Mouse (Mus musculus) embryonic facial prominence, embryonic 14.5 days (tissue): Measurements from ENCODE around the gene Acbd5. TPM values are rescaled to one million over a fixed set of nuclear protein-coding genes. Genes with fewer than 3 reads are reported as not detected.
A peak's percentile ranks its signal among the peaks of the same experiment; 100 is the strongest.
"Not testable (repeated sequence)": the region's sequence is repeated elsewhere in the genome, so short reads cannot be mapped to it uniquely, and the experiment has no call there.

Experiments
- ATAC-seq: fragments of 200-750 bp; cut with Nextera tagmentation; 2 replicates; pipeline ENCODE4 v1.8.0; 2017; ENCODE audit warnings: low read depth, moderate number of reproducible peaks, moderate TSS enrichment
- DNase-seq: peaks from one replicate; pipeline ENCODE4 v3.0.0-alpha.2; 2015; ENCODE audit warnings: low spot score
- H3K27ac ChIP-seq: fragments of 300-500 bp; sonication (generic); replicated peaks from 2 replicates; pipeline ENCODE4 v1.5.1; 2014; ENCODE audit warnings: low read depth, mild to moderate bottlenecking, low read length, moderate library complexity
- H3K27me3 ChIP-seq: fragments of 300-500 bp; sonication (generic); replicated peaks from 2 replicates; pipeline ENCODE4 v1.6.1; 2014; ENCODE audit warnings: low read length; ENCODE audit not compliant: control insufficient read depth, insufficient read depth
- H3K36me3 ChIP-seq: fragments of 300-500 bp; sonication (generic); 2 replicates; pipeline ENCODE4 v1.6.1; 2014; ENCODE audit warnings: low read length, mixed read lengths; ENCODE audit not compliant: control insufficient read depth, insufficient read depth
- H3K4me1 ChIP-seq: fragments of 300-500 bp; sonication (generic); 2 replicates; pipeline ENCODE4 v1.6.1; 2014; ENCODE audit warnings: antibody characterized with exemption, low read length; ENCODE audit not compliant: control insufficient read depth, insufficient read depth
- H3K4me2 ChIP-seq: fragments of 300-500 bp; sonication (generic); 2 replicates; pipeline ENCODE4 v1.6.1; 2014; ENCODE audit warnings: low read depth, mild to moderate bottlenecking, low read length, moderate library complexity, mixed read lengths
- H3K4me3 ChIP-seq: fragments of 300-500 bp; sonication (generic); 2 replicates; pipeline ENCODE4 v1.5.1; 2014; ENCODE audit warnings: low read depth, mild to moderate bottlenecking, low read length
- H3K9ac ChIP-seq: fragments of 300-500 bp; sonication (generic); 2 replicates; pipeline ENCODE4 v1.6.1; 2014; ENCODE audit warnings: low read depth, mild to moderate bottlenecking, low read length, moderate library complexity, mixed read lengths
- H3K9me3 ChIP-seq: fragments of 300-500 bp; sonication (generic); 2 replicates; pipeline ENCODE4 v1.6.1; 2016; ENCODE audit warnings: low read length; ENCODE audit not compliant: control insufficient read depth
- WGBS: fragments of 180-500 bp; shearing (Covaris S2); extraction: QIAGEN DNeasy Blood & Tissue Kit; methylation state at CpG from one replicate; pipeline ENCODE4 v1.1.7; 2014; 5-methylcytosine and 5-hydroxymethylcytosine counted together
- polyA plus RNA-seq: library from polyadenylated mRNA; unstranded; fragments of >200 nt; fragmentation: Nextera tagmentation; extraction: Ambion mirVana; gene quantifications from 2 replicates; pipeline ENCODE4 v1.2.1, GENCODE M21; 2014

Gene Acbd5
- polyA plus RNA-seq, 1 experiment from 2014 or later = 27.1 TPM

DNA sequence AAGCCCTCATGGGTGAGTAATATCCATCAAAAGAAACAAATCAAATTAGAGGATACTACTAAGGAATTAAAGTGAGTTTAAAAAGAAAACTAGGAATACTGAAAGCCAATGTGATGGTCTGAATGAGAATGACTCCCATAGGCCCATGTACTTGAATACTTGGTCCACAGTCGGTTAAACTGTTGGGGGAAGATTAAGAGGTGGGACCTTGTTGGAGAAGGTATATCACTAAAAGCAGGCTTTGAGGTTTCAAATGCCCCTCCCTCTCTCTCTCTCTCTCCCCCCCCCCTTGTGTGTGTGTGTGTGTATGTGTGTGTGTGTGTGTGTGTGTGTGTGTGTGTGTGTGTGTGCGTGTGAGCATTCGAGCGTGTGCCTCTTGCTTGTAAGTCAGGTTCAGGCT, 37.3 kb upstream of the Acbd5 start:
- ATAC-seq (no peak), DNase-seq (no peak)
- 89% methylated on average over 1 of the region's 4 CpGs for WGBS
- H3K4me2 ChIP-seq = no peak overlapping the region
- no peak overlapping the region for H3K9ac ChIP-seq
- H3K9me3 ChIP-seq = no peaks in the 10 kb centered on the region
- H3K36me3 ChIP-seq = 0 out of 2 replicates have a peak, but pooled peaks cover 5% of the 10 kb centered on the region
- no peaks in the 10 kb centered on the region for H3K4me1 ChIP-seq
- no peak overlapping the region for H3K27ac ChIP-seq
- H3K27me3 ChIP-seq = no peaks in the 10 kb centered on the region
- no peak overlapping the region for H3K4me3 ChIP-seq

DNA sequence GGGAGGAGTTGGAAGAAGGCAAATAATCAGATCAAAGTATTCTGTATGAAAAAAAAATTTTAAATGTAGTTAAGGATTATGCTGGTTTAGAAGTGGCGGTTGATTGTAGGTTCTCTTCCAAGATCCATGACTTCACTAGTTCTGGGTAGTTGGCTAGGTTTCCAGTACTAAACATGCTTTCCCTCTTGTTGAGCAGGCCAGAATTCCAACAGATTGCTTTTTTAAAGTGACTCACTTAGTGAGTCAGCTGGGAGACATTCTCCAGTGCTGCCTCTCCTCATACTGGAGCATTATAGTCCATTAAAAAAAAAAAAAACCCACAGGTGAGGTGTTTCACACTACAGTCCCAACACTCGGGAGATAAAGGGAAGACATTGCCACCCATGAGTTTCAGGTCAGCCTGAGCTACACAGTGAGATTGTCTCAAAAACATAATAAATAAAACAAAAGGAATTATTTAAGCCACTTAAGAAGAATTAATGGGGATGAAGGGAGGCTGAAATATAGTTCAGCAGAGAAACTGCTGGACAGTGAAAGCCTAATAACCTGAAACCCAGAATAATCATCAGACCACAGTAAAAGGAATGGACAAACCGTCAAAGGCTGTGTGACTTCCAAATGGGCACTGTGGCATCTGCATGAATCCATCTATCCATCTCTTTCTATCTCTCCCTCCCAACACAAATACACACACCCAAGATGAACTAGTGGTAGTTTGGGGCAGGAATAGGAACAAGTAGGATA, 33.1 kb upstream of the Acbd5 start:
- H3K4me3 ChIP-seq = no peak overlapping the region
- 0 out of 2 replicates have a peak, but pooled peaks cover 2% of the 10 kb centered on the region for H3K36me3 ChIP-seq
- WGBS = 86% methylated on average over 3 of the region's 3 CpGs
- H3K9me3 ChIP-seq = no peaks in the 10 kb centered on the region
- no peak overlapping the region for H3K9ac ChIP-seq
- H3K27ac ChIP-seq = no peak overlapping the region
- no peak for ATAC-seq
- H3K27me3 ChIP-seq = no peaks in the 10 kb centered on the region
- H3K4me2 ChIP-seq = no peak overlapping the region
- peaks cover 8% of the 10 kb centered on the region; the same call in 1 of the 2 replicates for H3K4me1 ChIP-seq
- DNase-seq = no peak

DNA sequence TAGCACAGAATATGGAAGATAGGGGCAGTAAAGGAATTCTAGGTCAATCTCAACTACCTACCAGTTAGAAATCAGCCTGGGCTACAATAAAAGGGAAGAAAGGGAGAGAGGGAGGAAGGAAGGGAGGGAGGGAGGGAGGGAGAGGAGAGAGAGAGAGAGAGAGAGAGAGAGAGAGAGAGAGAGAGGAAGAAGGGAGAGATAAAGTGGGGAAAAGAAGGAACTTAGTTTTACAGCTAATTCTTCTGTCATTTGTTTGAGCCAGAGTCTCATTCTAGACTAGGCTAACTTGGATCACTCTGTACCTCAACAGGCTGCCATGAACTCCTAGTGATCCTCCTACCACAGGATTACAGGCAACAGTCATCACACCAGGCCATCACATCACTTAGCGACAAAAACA, 32.5 kb upstream of the Acbd5 start:
- no peak for ATAC-seq
- WGBS = 93% methylated on average over 1 of the region's 1 CpGs

DNA sequence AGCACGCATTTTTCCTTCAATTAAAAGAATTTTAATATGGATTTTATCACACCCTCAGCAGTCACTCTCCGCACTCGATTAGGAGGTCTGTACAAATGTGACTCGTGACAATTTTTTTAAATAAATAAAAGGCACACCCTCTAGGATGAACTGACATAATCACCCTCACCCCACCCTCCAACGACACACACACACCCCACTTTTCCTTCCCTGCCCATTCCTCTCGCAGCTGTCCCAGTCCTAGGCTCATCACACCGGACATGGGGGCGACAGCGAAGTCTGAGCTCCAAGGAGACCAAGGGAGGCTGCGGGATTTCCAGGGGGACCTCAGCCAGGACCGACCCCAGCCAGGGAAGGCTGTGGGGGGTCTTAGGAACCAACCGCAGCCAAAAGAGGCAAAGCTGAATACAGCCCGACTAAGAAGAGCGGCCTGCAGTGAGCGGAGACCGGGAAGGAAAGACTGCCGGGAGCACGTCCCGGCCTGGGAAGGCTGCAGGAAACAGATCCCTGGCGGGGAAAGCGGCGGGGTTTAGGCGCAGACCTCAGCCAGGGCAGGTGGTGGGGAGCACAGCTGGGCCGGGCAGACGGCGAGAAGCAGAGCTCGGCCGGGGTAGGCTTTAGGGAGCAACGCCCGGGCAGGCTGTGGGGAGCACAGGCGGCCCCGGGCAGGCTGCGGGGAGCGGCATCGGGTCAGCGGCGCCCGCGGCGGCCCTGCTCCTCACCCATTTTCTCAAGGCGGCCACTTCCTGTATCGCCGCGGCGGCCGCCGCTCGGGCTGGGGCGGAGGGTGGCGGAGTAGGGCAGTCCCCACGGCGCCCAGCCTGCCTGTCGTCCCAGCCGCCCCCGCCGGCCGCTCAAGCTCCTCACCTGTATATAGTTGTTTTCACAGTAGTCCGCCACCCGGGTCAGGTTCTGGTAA, 28.6 kb upstream of the Acbd5 start:
- Histone ChIP-seq H3K27ac (peak overlapping the region; percentile 98), H3K4me1 (peaks cover 8% of the 10 kb centered on the region; the same call in 1 of the 2 replicates), H3K27me3 (no peaks in the 10 kb centered on the region), H3K9ac (peak overlapping the region; percentile 96), H3K9me3 (no peaks in the 10 kb centered on the region), H3K4me3 (peak overlapping the region; percentile 96), H3K4me2 (peak overlapping the region; percentile 75), H3K36me3 (no peaks in the 10 kb centered on the region)
- under 1% methylated on average over 24 of the region's 59 CpGs for WGBS
- ATAC-seq (peak; percentile 80), DNase-seq (peak; percentile 54)

More for the DNA sequence above, 32.5 kb upstream of the Acbd5 start:
- H3K9me3 ChIP-seq = no peaks in the 10 kb centered on the region
- no peak overlapping the region for H3K4me2 ChIP-seq
- no peak overlapping the region for H3K9ac ChIP-seq
- H3K27me3 ChIP-seq = no peaks in the 10 kb centered on the region
- no peak overlapping the region for H3K4me3 ChIP-seq
- peaks cover 8% of the 10 kb centered on the region; the same call in 1 of the 2 replicates for H3K4me1 ChIP-seq
- no peak for DNase-seq
- H3K27ac ChIP-seq = no peak overlapping the region
- H3K36me3 ChIP-seq = no peaks in the 10 kb centered on the region

DNA sequence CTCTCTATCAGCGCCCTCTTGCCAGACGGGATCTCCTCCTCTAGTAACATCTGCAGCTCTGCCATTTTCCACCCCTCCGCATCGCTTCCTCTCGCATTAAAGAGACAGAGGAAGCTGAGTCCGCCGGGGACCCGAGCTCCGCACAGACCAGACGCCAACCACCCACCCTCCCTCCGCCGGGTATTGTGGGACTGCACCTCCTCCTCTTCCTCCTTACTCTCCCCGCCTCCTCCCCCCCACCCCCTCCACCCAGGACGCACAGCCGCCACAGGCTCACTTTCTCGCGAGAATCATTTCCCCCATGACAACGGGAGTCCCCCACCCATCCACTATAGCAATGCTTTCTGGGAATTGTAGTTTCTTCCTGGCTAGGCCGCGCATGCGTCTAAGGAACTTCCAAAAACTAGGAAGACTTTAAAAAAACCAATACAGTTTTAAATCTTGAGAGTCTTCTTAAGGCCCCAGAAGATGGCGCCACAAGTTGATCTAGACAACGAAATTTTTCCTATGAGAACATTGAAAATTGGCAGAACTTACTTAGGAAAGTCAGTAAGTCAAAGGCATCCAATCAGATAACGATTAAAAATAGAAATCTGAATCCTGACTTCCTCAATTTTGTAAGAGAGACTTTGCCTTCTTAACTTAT, 27.8 kb upstream of the Acbd5 start, which contains the start of gene Abi1:
Gene Abi1 (minus strand): TSS at position 241 of the 646 bp plus-strand sequence.
- H3K4me2 ChIP-seq = peak within 1 kb of the TSS; percentile 75
- DNase-seq (peak; percentile 99), ATAC-seq (peak; percentile 97)
- H3K27me3 ChIP-seq = no peaks in the 10 kb centered on the region
- H3K9me3 ChIP-seq = no peaks in the 10 kb centered on the region
- peaks cover 8% of the 10 kb centered on the region; the same call in 1 of the 2 replicates for H3K4me1 ChIP-seq
- H3K36me3 ChIP-seq = no peaks in the 10 kb centered on the region
- peak within 1 kb of the TSS; percentile 98 for H3K27ac ChIP-seq
- 2% methylated on average over 19 of the region's 24 CpGs for WGBS
- peak within 1 kb of the TSS; percentile 96 for H3K9ac ChIP-seq
- peak within 1 kb of the TSS; percentile 96 for H3K4me3 ChIP-seq

DNA sequence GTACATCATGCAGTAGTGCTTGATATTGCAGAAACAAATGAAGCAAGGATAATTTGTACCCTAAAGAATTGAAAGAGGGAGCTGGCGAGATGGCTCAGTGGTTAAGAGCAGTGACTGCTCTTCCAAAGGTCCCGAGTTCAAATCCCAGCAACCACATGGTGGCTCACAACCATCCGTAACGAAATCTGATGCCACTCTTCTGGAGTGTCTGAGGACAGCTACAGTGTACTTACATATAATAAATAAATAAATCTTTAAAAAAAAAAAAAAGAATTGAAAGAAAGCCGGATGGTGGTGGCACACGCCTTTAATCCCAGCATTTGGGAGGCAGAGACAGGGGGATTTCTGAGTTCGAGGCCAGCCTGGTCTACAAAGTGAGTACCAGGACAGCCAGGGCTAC, 27.3 kb upstream of the Acbd5 start:
- WGBS = 84% methylated on average over 7 of the region's 7 CpGs
- not testable (repeated sequence) for H3K9me3 ChIP-seq
- peak overlapping the region; percentile 58 for H3K27ac ChIP-seq

DNA sequence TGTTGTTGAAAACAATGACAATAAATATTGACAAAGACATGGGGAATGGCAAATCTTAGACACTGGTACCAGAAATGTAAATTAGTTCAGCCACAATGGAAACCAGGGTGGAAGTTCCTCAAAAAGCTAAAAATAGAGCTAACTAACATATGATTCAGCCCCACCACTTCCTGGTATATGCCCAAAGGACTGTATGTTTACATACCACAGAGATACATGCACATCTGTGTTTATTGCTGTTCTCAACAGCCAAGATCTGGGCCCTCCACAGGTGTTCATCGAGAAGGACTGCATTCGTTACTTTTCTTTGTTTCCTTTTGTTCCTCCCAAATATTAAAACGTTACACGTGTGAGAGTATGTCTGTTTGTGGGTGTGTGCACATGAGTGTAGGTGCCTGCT, 26.5 kb upstream of the Acbd5 start:
- WGBS = 78% methylated on average over 4 of the region's 4 CpGs
- no peaks in the 10 kb centered on the region for H3K36me3 ChIP-seq
- H3K4me1 ChIP-seq = peaks cover 8% of the 10 kb centered on the region; the same call in 1 of the 2 replicates
- ATAC-seq = no peak
- H3K27ac ChIP-seq = no peak overlapping the region
- H3K4me2 ChIP-seq = no peak overlapping the region
- H3K9me3 ChIP-seq = no peaks in the 10 kb centered on the region
- no peak overlapping the region for H3K9ac ChIP-seq
- no peaks in the 10 kb centered on the region for H3K27me3 ChIP-seq
- no peak overlapping the region for H3K4me3 ChIP-seq
- no peak for DNase-seq

More for the DNA sequence above, 27.3 kb upstream of the Acbd5 start:
- H3K27me3 ChIP-seq, H3K4me3 ChIP-seq, H3K4me2 ChIP-seq, ATAC-seq, H3K36me3 ChIP-seq, H3K9ac ChIP-seq, H3K4me1 ChIP-seq, DNase-seq: not testable (repeated sequence)

DNA sequence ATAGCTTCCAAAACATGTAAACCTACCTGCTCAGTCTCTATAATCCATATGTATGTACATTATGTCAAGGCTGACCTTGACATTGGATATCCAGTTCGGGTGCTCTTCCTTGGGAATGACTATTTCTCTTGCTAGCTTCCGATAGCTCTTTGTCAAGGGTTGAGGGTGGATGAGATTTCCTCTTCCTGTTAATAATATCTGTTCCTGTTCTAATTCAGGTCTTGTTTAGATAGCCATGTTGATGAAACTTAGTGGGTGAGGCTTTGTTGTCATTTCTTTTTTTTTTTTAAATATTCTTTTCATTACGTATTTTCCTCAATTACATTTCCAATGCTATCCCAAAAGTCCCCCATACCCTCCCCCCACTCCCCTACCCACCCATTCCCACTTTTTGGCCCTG, 25.8 kb upstream of the Acbd5 start:
- DNase-seq (no peak), ATAC-seq (no peak)
- Histone ChIP-seq H3K9me3 (no peaks in the 10 kb centered on the region), H3K4me3 (no peak overlapping the region), H3K4me1 (peaks cover 8% of the 10 kb centered on the region; the same call in 1 of the 2 replicates), H3K4me2 (no peak overlapping the region), H3K27me3 (no peaks in the 10 kb centered on the region), H3K27ac (no peak overlapping the region), H3K9ac (no peak overlapping the region), H3K36me3 (no peaks in the 10 kb centered on the region)
- WGBS = 86% methylated on average over 3 of the region's 3 CpGs
